In genomic region chr8:47675786-47676185, GRCm38 (mm10) we compare ENCODE assay signal across 8 mouse cellular contexts. TPM values are rescaled to one million over a fixed set of nuclear protein-coding genes. Genes with fewer than 3 reads are reported as not detected.
DNase-seq lines count a peak whose midpoint lies in the region; TF ChIP-seq lines count a peak whose summit lies in the region.

No protein-coding gene starts in this region.

- H3K36me3 ChIP-seq in kidney, adult 2 months (ENCODE audit: control insufficient read depth, insufficient read depth, low read length), result no peaks in the 10 kb centered on the region
- H3K36me3 ChIP-seq in splenic B cell, adult 2 months (ENCODE audit: control insufficient read depth, insufficient read depth, low read length, poor library complexity, severe bottlenecking), result 0 out of 2 replicates have a peak, but pooled peaks cover 1% of the 10 kb centered on the region

- H3K27ac ChIP-seq in kidney, adult 2 months (ENCODE audit: insufficient read depth, low read depth, low read length), result peak overlapping the region; percentile 94

- TF ChIP-seq CTCF in kidney, adult 2 months (conservative IDR thresholded peaks at IDR 0.05; ENCODE audit: insufficient read depth, insufficient read length, low read depth, low read length), result 0 out of 2 replicates have a peak, but pooled peaks have one; percentile 7
- peak; percentile 2; the same call in 1 of the 2 replicates for TF ChIP-seq CTCF in brain, embryonic 14.5 days (IDR thresholded peaks at IDR 0.05; ENCODE audit: borderline replicate concordance, extremely low read depth, insufficient read depth, insufficient read length)

- TF ChIP-seq POLR2A in kidney, adult 2 months (IDR thresholded peaks at IDR 0.05; ENCODE audit: low read depth, low read length), result no peak
- TF ChIP-seq POLR2A in brain, embryonic 14.5 days (IDR thresholded peaks at IDR 0.05; ENCODE audit: borderline replicate concordance, extremely low read depth, insufficient read depth, insufficient read length, poor library complexity, severe bottlenecking), result no peak

- peaks cover 6% of the 10 kb centered on the region; the same call in 1 of the 2 replicates for H3K4me1 ChIP-seq in kidney, adult 2 months (ENCODE audit: control insufficient read depth, insufficient read depth, low read length)

- H3K4me3 ChIP-seq in kidney, adult 2 months (ENCODE audit: insufficient read depth, low read depth, low read length), result peak overlapping the region; percentile 70

- WGBS in kidney, adult 2 months, result under 1% methylated on average over 20 of the region's 20 CpGs

- H3K27me3 ChIP-seq in kidney, adult 2 months (replicated peaks; ENCODE audit: control insufficient read depth, insufficient read depth, low read length), result no peaks in the 10 kb centered on the region
- no peaks in the 10 kb centered on the region for H3K27me3 ChIP-seq in splenic B cell, adult 2 months (ENCODE audit: control insufficient read depth, insufficient read depth, low read length, poor library complexity, severe bottlenecking)

- DNase-seq in kidney, adult 2 months, result no peak
- DNase-seq in kidney, postnatal 36 days, result no peak
- peak; percentile 86 for DNase-seq in CD4-positive, CD25-positive, alpha-beta regulatory T cell, adult 2 months (ENCODE audit: low read depth, low spot score)
- peak; percentile 78 for DNase-seq in brain, embryonic 14.5 days (ENCODE audit: low read depth)
- DNase-seq in forelimb bud, embryonic 11.5 days (ENCODE audit: low read depth, low spot score), result peak; percentile 50
- DNase-seq in lung, postnatal 36 days, result peak; percentile 37
- peak; percentile 80 for DNase-seq in splenic B cell, adult 2 months (ENCODE audit: low read depth, low spot score)
- no peak for DNase-seq in testis, postnatal 10 days (ENCODE audit: low spot score)

RNA-seq across cellular contexts. Expression of gene Ing2, which starts 0.4 kb away (rescaled TPM):
- 7.0 and 9.3 TPM in 2 replicates for polyA plus RNA-seq in kidney, adult 2 months (2012; rRNA removed)
- polyA plus RNA-seq in brain, embryonic 14.5 days (2012; rRNA removed), result 6.8 and 10.8 TPM in 2 replicates

RNA-seq across cellular contexts. Expression of gene Cdkn2aip, which starts 37.9 kb away (rescaled TPM):
- 3.9 and 6.3 TPM in 2 replicates for polyA plus RNA-seq in kidney, adult 2 months (2012; rRNA removed)
- polyA plus RNA-seq in brain, embryonic 14.5 days (2012; rRNA removed), result 19.9 and 24.3 TPM in 2 replicates

Comparison
In these comparisons a context has a peak if more than half of its experiments do, and no peak if none do; other contexts are left out.
1. DNase-seq: peak in CD4-positive, CD25-positive, alpha-beta regulatory T cell, adult 2 months (single experiment), brain, embryonic 14.5 days (single experiment), forelimb bud, embryonic 11.5 days (single experiment), lung, postnatal 36 days (single experiment) and splenic B cell, adult 2 months (single experiment); none in kidney, adult 2 months (single experiment), kidney, postnatal 36 days (0 of 2) and testis, postnatal 10 days (single experiment).